Mouse (Mus musculus) heart, postnatal 0 days (tissue): ENCODE results near the gene Nup98. TPM values are rescaled to one million over a fixed set of nuclear protein-coding genes. Genes with fewer than 3 reads are reported as not detected.
A peak's percentile ranks its signal among the peaks of the same experiment; 100 is the strongest.

Source experiments
- ATAC-seq: fragments of 200-750 bp; cut with Nextera tagmentation; 2 replicates; pipeline ENCODE4 v1.8.0; 2017; ENCODE audit warnings: low read depth, moderate number of reproducible peaks, moderate library complexity; ENCODE audit not compliant: insufficient read depth
- DNase-seq: peaks from one replicate; pipeline ENCODE4 v3.0.0-alpha.2; 2016; ENCODE audit warnings: low spot score
- H3K27ac ChIP-seq: fragments of 300-500 bp; sonication (generic); 2 replicates; pipeline ENCODE4 v1.5.1; 2014; ENCODE audit warnings: low read depth, mild to moderate bottlenecking
- H3K27me3 ChIP-seq: fragments of 300-500 bp; sonication (generic); 2 replicates; pipeline ENCODE4 v1.6.1; 2014; ENCODE audit warnings: low read length, mixed read lengths; ENCODE audit not compliant: control insufficient read depth, insufficient read depth
- H3K36me3 ChIP-seq: fragments of 300-500 bp; sonication (generic); replicated peaks from 2 replicates; pipeline ENCODE4 v1.6.1; 2014; ENCODE audit warnings: low read length, mixed read lengths; ENCODE audit not compliant: control insufficient read depth, insufficient read depth
- H3K4me1 ChIP-seq: fragments of 300-500 bp; sonication (generic); 2 replicates; pipeline ENCODE4 v1.6.1; 2014; ENCODE audit warnings: antibody characterized with exemption; ENCODE audit not compliant: control insufficient read depth, insufficient read depth
- H3K4me2 ChIP-seq: fragments of 300-500 bp; sonication (generic); 2 replicates; pipeline ENCODE4 v1.6.1; 2014; ENCODE audit warnings: low read depth, mild to moderate bottlenecking, low read length, moderate library complexity
- H3K4me3 ChIP-seq: fragments of 300-500 bp; sonication (generic); 2 replicates; pipeline ENCODE4 v1.5.1; 2014; ENCODE audit warnings: low read depth, low read length
- H3K9ac ChIP-seq: fragments of 300-500 bp; sonication (generic); replicated peaks from 2 replicates; pipeline ENCODE4 v1.6.1; 2014; ENCODE audit warnings: low read depth, low read length, mixed read lengths
- H3K9me3 ChIP-seq: fragments of 300-500 bp; sonication (generic); replicated peaks from 2 replicates; pipeline ENCODE4 v1.6.1; 2016; ENCODE audit warnings: low read length; ENCODE audit not compliant: control insufficient read depth
- CTCF ChIP-seq: IDR thresholded peaks from 2 replicates; pipeline ENCODE4 v1.5.1; 2016; ENCODE audit warnings: antibody characterized with exemption, control low read depth, low read depth
- EP300 ChIP-seq: IDR thresholded peaks from 2 replicates; pipeline ENCODE4 v1.6.1; 2016; ENCODE audit warnings: antibody characterized with exemption, low read depth
- WGBS: fragments of 180-500 bp; shearing (Covaris S2); extraction: QIAGEN DNeasy Blood & Tissue Kit; methylation state at CpG from one replicate; pipeline ENCODE4 v1.1.7; 2014; 5-methylcytosine and 5-hydroxymethylcytosine counted together
- polyA plus RNA-seq: library from polyadenylated mRNA; unstranded; fragments of >200 nt; fragmentation: Nextera tagmentation; extraction: Ambion mirVana; gene quantifications from 2 replicates; pipeline ENCODE4 v1.2.1, GENCODE M21; 2015
- total RNA-seq: library from RNA; depleted of rRNA; stranded (reverse); fragments of >200 nt; gene quantifications from 2 replicates; pipeline ENCODE4 v1.2.3, GENCODE M21; 2014; ENCODE audit warnings: low replicate concordance; rRNA removed

Gene Nup98
- total RNA-seq (28.0 and 36.0 TPM in 2 replicates), polyA plus RNA-seq (10.6 and 12.2 TPM in 2 replicates)

GRCm38 (mm10) chr7:102209756-102210721 is at the start of gene Nup98, which contains the start of gene Pgap2:
TSS of gene Nup98 (minus strand) at chr7:102210176.
TSS of gene Pgap2 (plus strand) at chr7:102210208.
- TF ChIP-seq CTCF (no peak), EP300 (no peak)
- DNase-seq (peak; percentile 96), ATAC-seq (peak; percentile 97)
- H3K4me3 ChIP-seq, result peak within 1 kb of the TSS; percentile 85
- H3K9me3 ChIP-seq, result no peaks in the 10 kb centered on the region
- H3K27me3 ChIP-seq, result no peaks in the 10 kb centered on the region
- peak within 1 kb of the TSS; percentile 67 for H3K4me2 ChIP-seq
- peak within 1 kb of the TSS; percentile 95 for H3K27ac ChIP-seq
- H3K4me1 ChIP-seq, result 0 out of 2 replicates have a peak, but pooled peaks cover 5% of the 10 kb centered on the region
- H3K36me3 ChIP-seq, result no peaks in the 10 kb centered on the region
- WGBS, result under 1% methylated on average over 84 of the region's 87 CpGs
- peak within 1 kb of the TSS; percentile 65 for H3K9ac ChIP-seq

DNA sequence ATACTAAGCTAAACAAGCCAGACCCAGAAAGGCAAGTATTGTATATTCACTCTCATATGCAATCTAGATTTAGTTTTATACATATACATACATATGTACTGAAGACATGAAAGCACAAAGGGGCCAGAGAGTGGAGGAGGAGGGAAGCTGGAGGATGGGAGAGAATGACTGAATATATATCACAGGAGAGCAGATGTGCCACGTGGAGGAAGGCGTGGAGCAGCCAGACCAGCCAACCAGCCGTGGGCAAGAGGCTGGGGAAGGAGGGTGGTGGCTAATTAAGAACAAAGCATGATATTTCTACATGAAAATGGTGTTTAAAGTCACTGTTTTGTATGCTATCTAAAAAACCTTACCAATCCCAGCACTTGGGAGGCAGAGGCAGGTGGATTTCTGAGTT is 48.8 kb upstream of the Nup98 start:
- Histone ChIP-seq H3K27me3 (peaks cover 13% of the 10 kb centered on the region), H3K9me3 (no peaks in the 10 kb centered on the region), H3K9ac (no peak overlapping the region), H3K4me2 (no peak overlapping the region), H3K36me3 (no peaks in the 10 kb centered on the region), H3K4me3 (no peak overlapping the region), H3K27ac (no peak overlapping the region), H3K4me1 (no peaks in the 10 kb centered on the region)
- ATAC-seq (no peak), DNase-seq (no peak)
- TF ChIP-seq CTCF (no peak), EP300 (no peak)
- whole genome bisulfite sequencing, result 69% methylated on average over 3 of the region's 3 CpGs

- TF ChIP-seq CTCF (peak; percentile 79), EP300 (no peak)
- Histone ChIP-seq H3K9me3 (no peaks in the 10 kb centered on the region), H3K36me3 (no peaks in the 10 kb centered on the region), H3K4me3 (no peak overlapping the region), H3K27ac (no peak overlapping the region), H3K27me3 (peaks cover 13% of the 10 kb centered on the region), H3K4me2 (no peak overlapping the region), H3K4me1 (no peaks in the 10 kb centered on the region), H3K9ac (no peak overlapping the region)
- DNase-seq, result peak; percentile 65
- 18% methylated on average over 4 of the region's 4 CpGs for WGBS
- peak; percentile 78 for ATAC-seq
These were observed 48.2 kb upstream of the Nup98 start for GRCm38 (mm10) chr7:102258189-102258588.

DNA sequence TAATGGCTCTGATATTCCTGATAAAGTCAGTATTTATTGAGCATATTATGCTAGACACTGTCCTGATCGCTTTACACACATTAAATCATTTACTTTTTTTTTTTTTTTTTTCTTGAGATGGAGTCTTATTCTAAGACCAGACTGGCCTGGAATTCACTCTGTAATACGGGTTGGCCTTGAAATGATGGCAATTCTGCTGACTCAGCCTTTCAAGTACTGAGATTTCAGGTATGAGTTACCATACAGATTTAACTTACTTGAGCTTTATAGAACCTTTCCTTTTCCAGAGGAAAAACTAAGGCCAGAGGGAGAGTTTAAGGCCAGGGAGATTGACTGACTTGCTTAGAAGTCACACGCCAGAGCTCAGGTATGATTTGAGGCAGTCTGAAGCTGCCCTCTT is 46.7 kb upstream of the Nup98 start:
- DNase-seq, result no peak
- Histone ChIP-seq H3K36me3 (no peaks in the 10 kb centered on the region), H3K4me3 (no peak overlapping the region), H3K4me2 (no peak overlapping the region), H3K27me3 (peaks cover 3% of the 10 kb centered on the region; the same call in 1 of the 2 replicates), H3K9me3 (no peaks in the 10 kb centered on the region), H3K27ac (no peak overlapping the region), H3K4me1 (no peaks in the 10 kb centered on the region), H3K9ac (no peak overlapping the region)
- no peak for ATAC-seq
- TF ChIP-seq EP300, result no peak
- TF ChIP-seq CTCF, result no peak
- 77% methylated on average over 3 of the region's 3 CpGs for WGBS

DNA sequence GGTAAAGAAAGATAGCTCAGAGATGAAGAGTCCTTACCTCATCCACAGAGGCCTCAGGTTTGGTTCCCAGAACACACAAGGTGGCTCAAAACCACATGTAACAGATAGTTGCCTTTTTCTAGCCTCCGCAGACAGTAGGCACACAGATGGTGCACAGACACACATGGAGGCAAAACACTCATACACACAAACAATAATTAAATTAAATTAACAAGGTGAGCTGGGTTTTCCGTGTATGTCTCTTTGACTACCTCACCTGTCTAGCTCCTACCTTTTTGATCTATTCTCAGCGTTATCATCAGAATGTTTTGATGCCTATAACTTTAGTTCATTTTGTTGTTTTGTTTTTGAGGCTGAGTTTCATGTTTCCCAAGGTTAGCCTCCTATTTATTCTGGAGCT is 46.0 kb upstream of the Nup98 start, which contains the start of gene Rhog:
Gene Rhog, minus strand, starts transcription at position 101 of the 400 bp plus-strand sequence.
- no peak within 1 kb of the TSS for H3K9ac ChIP-seq
- no peak within 1 kb of the TSS for H3K27ac ChIP-seq
- DNase-seq (no peak), ATAC-seq (no peak)
- H3K4me3 ChIP-seq, result no peak within 1 kb of the TSS
- no peaks in the 10 kb centered on the region for H3K4me1 ChIP-seq
- WGBS, result 75% methylated on average over 3 of the region's 3 CpGs
- H3K9me3 ChIP-seq, result no peaks in the 10 kb centered on the region
- H3K4me2 ChIP-seq, result no peak within 1 kb of the TSS
- no peak for TF ChIP-seq CTCF
- TF ChIP-seq EP300, result no peak
- peaks cover 3% of the 10 kb centered on the region; the same call in 1 of the 2 replicates for H3K27me3 ChIP-seq
- no peaks in the 10 kb centered on the region for H3K36me3 ChIP-seq
